Mouse (Mus musculus) kidney, postnatal 0 days (tissue): ENCODE measurements at regions not wholly inside any gene's neighbourhood (a gene's known extent, or its start where the extent isn't known, plus 50 kb on each side); places are given as distances from the start of the nearest gene placed in this dataset.

Experiments used
- ATAC-seq: fragments of 200-750 bp; cut with Nextera tagmentation; replicated peaks from 2 replicates; pipeline ENCODE4 v1.8.0; 2017; ENCODE audit warnings: low read depth, moderate number of reproducible peaks, moderate TSS enrichment, moderate library complexity; ENCODE audit not compliant: low FRiP score
- DNase-seq: peaks from one replicate; pipeline ENCODE4 v3.0.0-alpha.2; 2016; ENCODE audit warnings: low spot score
- H3K27ac ChIP-seq: fragments of 300-500 bp; sonication (generic); 2 replicates; pipeline ENCODE4 v1.5.1; 2014; ENCODE audit warnings: mild to moderate bottlenecking
- H3K27me3 ChIP-seq: fragments of 300-500 bp; sonication (generic); 2 replicates; pipeline ENCODE4 v1.6.1; 2014; ENCODE audit warnings: low read length, mixed read lengths; ENCODE audit not compliant: insufficient read depth
- H3K36me3 ChIP-seq: fragments of 300-500 bp; sonication (generic); 2 replicates; pipeline ENCODE4 v1.6.1; 2014; ENCODE audit warnings: low read length, mixed read lengths; ENCODE audit not compliant: insufficient read depth
- H3K4me1 ChIP-seq: fragments of 300-500 bp; sonication (generic); replicated peaks from 2 replicates; pipeline ENCODE4 v1.6.1; 2014; ENCODE audit warnings: antibody characterized with exemption, low read length, mixed read lengths; ENCODE audit not compliant: insufficient read depth
- H3K4me2 ChIP-seq: fragments of 300-500 bp; sonication (generic); 2 replicates; pipeline ENCODE4 v1.6.1; 2014; ENCODE audit warnings: mild to moderate bottlenecking, low read length, moderate library complexity, mixed read lengths
- H3K4me3 ChIP-seq: fragments of 300-500 bp; sonication (generic); replicated peaks from 2 replicates; pipeline ENCODE4 v1.5.1; 2014; ENCODE audit warnings: low read depth, low read length
- H3K9ac ChIP-seq: fragments of 300-500 bp; sonication (generic); 2 replicates; pipeline ENCODE4 v1.6.1; 2014; ENCODE audit warnings: low read depth, low read length
- H3K9me3 ChIP-seq: fragments of 300-500 bp; sonication (generic); replicated peaks from 2 replicates; pipeline ENCODE4 v1.6.1; 2016; ENCODE audit warnings: low read length, inconsistent platforms, mixed read lengths
- CTCF ChIP-seq: IDR thresholded peaks from 2 replicates; pipeline ENCODE4 v1.5.1; 2016; ENCODE audit warnings: antibody characterized with exemption, low read depth, mild to moderate bottlenecking, moderate library complexity
- WGBS: fragments of 180-500 bp; shearing (Covaris S2); extraction: QIAGEN DNeasy Blood & Tissue Kit; methylation state at CpG from one replicate; pipeline ENCODE4 v1.1.7; 2014; 5-methylcytosine and 5-hydroxymethylcytosine counted together

GRCm38 (mm10) chr7:111420698-111421097, 337.9 kb upstream of the Eif4g2 start:
- H3K27me3 ChIP-seq, result no peaks in the 10 kb centered on the region
- no peaks in the 10 kb centered on the region for H3K4me1 ChIP-seq
- no peak overlapping the region for H3K4me3 ChIP-seq
- no peak overlapping the region for H3K27ac ChIP-seq
- H3K4me2 ChIP-seq, result no peak overlapping the region
- no peaks in the 10 kb centered on the region for H3K9me3 ChIP-seq
- ATAC-seq, result no peak
- 64% methylated on average over 3 of the region's 3 CpGs for WGBS
- no peak for TF ChIP-seq CTCF
- no peaks in the 10 kb centered on the region for H3K36me3 ChIP-seq
- DNase-seq, result no peak
- H3K9ac ChIP-seq, result no peak overlapping the region

DNA sequence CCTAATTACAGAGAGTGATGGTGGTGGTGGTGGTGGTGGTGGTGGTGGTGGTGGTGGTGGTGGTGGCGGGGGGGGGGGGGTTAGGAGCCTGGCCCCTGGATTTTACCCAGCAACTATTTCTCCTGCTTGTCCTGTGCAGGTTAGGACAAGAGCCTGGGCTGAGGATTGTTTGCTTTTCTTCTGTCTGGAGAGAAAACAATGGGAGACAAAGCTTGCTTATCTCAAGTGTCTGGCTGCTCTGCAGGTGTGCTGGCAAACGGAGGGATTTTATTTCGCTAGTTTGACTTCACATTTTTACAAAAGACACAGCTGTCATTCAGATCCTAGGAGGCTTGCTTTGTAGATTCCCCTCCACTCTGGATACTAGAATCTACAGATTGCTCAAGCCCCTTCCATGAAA, 334.9 kb upstream of the Eif4g2 start:
- Histone ChIP-seq H3K27ac (no peak overlapping the region), H3K27me3 (no peaks in the 10 kb centered on the region), H3K4me2 (no peak overlapping the region), H3K4me1 (no peaks in the 10 kb centered on the region), H3K4me3 (no peak overlapping the region), H3K9ac (no peak overlapping the region), H3K36me3 (no peaks in the 10 kb centered on the region), H3K9me3 (no peaks in the 10 kb centered on the region)
- ATAC-seq (no peak), DNase-seq (no peak)
- TF ChIP-seq CTCF, result no peak
- WGBS, result 54% methylated on average over 3 of the region's 3 CpGs

- 81% methylated on average over 6 of the region's 6 CpGs for WGBS
- Histone ChIP-seq H3K27ac (no peak overlapping the region), H3K4me3 (no peak overlapping the region), H3K36me3 (no peaks in the 10 kb centered on the region), H3K4me1 (no peaks in the 10 kb centered on the region), H3K27me3 (no peaks in the 10 kb centered on the region), H3K9ac (no peak overlapping the region), H3K4me2 (no peak overlapping the region), H3K9me3 (no peaks in the 10 kb centered on the region)
- ATAC-seq, result no peak
- no peak for DNase-seq
- no peak for TF ChIP-seq CTCF
Measured at GRCm38 (mm10) chr7:111416061-111416460, 333.2 kb upstream of the Eif4g2 start.

- no peaks in the 10 kb centered on the region for H3K9me3 ChIP-seq
- WGBS, result 31% methylated on average over 4 of the region's 4 CpGs
- H3K27me3 ChIP-seq, result no peaks in the 10 kb centered on the region
- no peaks in the 10 kb centered on the region for H3K4me1 ChIP-seq
- DNase-seq (peak; percentile 70), ATAC-seq (no peak)
- H3K9ac ChIP-seq, result no peak overlapping the region
- H3K27ac ChIP-seq, result no peak overlapping the region
- no peak overlapping the region for H3K4me2 ChIP-seq
- no peak overlapping the region for H3K4me3 ChIP-seq
- no peak for TF ChIP-seq CTCF
- no peaks in the 10 kb centered on the region for H3K36me3 ChIP-seq
Measured at GRCm38 (mm10) chr7:111413745-111414144, 330.9 kb upstream of the Eif4g2 start.

GRCm38 (mm10) chr7:111412957-111413356, 330.1 kb upstream of the Eif4g2 start:
- no peak for TF ChIP-seq CTCF
- H3K9me3 ChIP-seq, result no peaks in the 10 kb centered on the region
- DNase-seq (no peak), ATAC-seq (no peak)
- 85% methylated on average over 2 of the region's 2 CpGs for WGBS
- H3K36me3 ChIP-seq, result no peaks in the 10 kb centered on the region
- no peaks in the 10 kb centered on the region for H3K4me1 ChIP-seq
- H3K27me3 ChIP-seq, result no peaks in the 10 kb centered on the region
- H3K4me3 ChIP-seq, result no peak overlapping the region
- no peak overlapping the region for H3K9ac ChIP-seq
- no peak overlapping the region for H3K4me2 ChIP-seq
- H3K27ac ChIP-seq, result peak overlapping the region; percentile 60; the same call in 1 of the 2 replicates

- DNase-seq, result no peak
Measured at GRCm38 (mm10) chr7:111411386-111411960, 328.6 kb upstream of the Eif4g2 start.

GRCm38 (mm10) chr7:111395972-111396371, 313.1 kb upstream of the Eif4g2 start:
- DNase-seq (no peak), ATAC-seq (no peak)
- Histone ChIP-seq H3K36me3 (no peaks in the 10 kb centered on the region), H3K9ac (no peak overlapping the region), H3K4me3 (no peak overlapping the region), H3K27me3 (no peaks in the 10 kb centered on the region), H3K27ac (no peak overlapping the region), H3K9me3 (no peaks in the 10 kb centered on the region), H3K4me1 (no peaks in the 10 kb centered on the region), H3K4me2 (no peak overlapping the region)
- 76% methylated on average over 2 of the region's 2 CpGs for WGBS
- TF ChIP-seq CTCF, result no peak

More at GRCm38 (mm10) chr7:111411386-111411960, 328.6 kb upstream of the Eif4g2 start:
- Histone ChIP-seq H3K27me3 (no peaks in the 10 kb centered on the region), H3K9ac (no peak overlapping the region), H3K36me3 (no peaks in the 10 kb centered on the region), H3K9me3 (no peaks in the 10 kb centered on the region), H3K4me2 (no peak overlapping the region), H3K4me1 (no peaks in the 10 kb centered on the region), H3K4me3 (no peak overlapping the region), H3K27ac (no peak overlapping the region)
- WGBS, result 85% methylated on average over 5 of the region's 5 CpGs
- no peak for ATAC-seq
- TF ChIP-seq CTCF, result no peak
